Mouse (Mus musculus): Measurements from ENCODE around the gene Insc.
A peak's percentile ranks its signal among the peaks of the same experiment; 100 is the strongest.
"Not testable (repeated sequence)": the region's sequence is repeated elsewhere in the genome, so short reads cannot be mapped to it uniquely, and the experiment has no call there.

Insc gene

DNA sequence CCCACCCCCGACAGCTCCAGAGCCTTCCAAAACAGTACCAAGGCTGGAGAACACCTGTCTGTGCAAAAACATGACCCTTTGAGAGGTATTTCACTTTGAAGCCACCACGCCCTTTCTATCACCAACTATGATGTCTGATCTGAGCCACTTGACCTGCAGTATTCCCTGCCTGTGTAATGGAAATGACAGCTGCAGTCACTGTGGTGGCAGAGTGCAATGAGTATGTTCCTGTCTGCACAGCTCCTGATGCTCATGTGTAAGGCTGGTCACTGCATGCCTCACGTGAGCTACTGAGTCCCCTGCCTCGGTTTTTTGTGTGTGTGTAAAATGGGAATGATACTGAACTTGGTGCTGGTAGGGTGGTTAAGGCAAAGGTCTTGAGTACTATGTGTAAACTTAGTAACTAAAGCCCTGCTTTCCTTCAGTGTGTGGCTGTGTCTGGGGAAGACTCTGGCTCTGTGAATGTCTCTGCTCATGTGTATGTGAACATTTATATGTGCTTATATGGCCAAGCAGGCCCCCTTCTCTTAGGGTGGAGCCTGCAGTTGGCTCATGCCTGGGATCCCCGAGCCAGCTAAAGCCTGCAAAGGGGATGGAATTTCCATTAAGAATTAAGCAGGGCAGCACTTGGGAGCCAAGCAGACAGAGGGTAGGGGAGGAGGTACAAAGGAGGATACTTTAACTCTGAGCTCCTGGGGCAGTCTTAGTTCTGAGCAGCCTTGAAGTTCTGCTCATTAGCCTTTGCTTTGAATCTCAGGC is at the start of gene Insc:
Insc (plus strand) TSS at position 673 of the 759 bp plus-strand sequence.
- DNase-seq: no peak

GRCm38 (mm10) chr7:114700871-114701270 is 42.6 kb upstream of the Insc start:
- DNase-seq: no peak

DNA sequence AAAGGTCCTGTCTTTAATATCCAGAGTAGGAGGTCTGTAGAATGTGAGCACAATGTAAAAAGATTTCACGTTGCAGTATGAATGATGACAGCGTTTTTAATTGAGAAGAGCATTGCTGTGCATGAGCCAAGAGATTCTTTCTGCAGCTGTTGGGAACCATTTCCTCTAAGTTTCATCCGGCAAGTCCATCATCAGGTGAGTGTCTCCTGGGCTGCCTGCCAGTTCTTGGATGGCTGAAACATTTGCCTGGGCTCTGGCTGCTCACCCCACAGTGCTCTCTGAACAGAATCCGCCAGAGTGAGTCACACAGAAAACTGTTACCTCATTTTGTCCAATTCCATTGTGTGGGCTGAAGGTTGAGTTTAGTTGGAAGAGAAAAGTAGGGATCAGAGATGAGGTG is 36.8 kb upstream of the Insc start:
- DNase-seq: no peak

- DNase-seq: no peak
These were observed 36.1 kb upstream of the Insc start for GRCm38 (mm10) chr7:114707398-114707797.

DNA sequence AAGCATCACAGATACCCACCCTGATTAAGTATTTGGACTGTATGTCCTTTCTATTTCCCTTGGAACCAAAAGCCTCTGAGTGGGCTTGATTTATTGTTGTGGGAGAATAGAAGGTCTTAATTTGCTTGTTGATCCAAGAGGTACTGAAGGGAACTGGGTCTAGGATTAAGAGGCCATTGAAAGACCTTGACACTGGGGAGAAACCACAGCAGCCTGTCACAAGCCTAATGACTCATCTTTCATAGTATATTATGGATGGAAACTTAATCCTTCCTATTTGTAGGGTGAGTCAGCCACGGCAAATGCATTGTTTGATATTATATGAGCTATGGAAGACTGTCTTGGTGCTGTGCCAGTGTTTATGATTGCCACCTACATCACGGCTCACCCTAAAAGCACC is 33.1 kb upstream of the Insc start:
- no peak for DNase-seq

DNA sequence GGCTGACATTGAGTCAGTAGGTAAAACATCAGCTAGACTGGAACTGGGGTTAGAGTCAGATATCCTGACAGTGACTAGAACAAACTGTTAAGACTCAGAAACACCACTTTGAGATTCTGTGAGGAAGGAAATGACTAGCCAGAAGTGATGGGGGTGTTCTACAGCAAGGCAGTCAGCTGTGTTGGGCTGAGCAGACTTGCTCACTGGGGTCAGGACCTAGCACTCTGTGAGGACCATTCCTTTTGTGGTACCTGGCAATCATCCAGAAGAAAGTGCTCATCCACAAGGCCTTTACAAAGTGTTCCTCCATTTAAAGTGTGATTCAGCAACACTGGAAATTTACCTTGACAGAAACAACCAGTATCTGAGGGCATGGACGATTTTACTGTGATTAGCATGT is 31.0 kb upstream of the Insc start:
- no peak for DNase-seq

- DNase-seq: no peak
These were observed 25.2 kb upstream of the Insc start, which contains the start of gene Calcb for GRCm38 (mm10) chr7:114718300-114718699. Gene Calcb (plus strand): TSS chr7:114718643.

- peak; percentile 13 for DNase-seq
These were observed 23.9 kb upstream of the Insc start for GRCm38 (mm10) chr7:114719381-114720131.

DNA sequence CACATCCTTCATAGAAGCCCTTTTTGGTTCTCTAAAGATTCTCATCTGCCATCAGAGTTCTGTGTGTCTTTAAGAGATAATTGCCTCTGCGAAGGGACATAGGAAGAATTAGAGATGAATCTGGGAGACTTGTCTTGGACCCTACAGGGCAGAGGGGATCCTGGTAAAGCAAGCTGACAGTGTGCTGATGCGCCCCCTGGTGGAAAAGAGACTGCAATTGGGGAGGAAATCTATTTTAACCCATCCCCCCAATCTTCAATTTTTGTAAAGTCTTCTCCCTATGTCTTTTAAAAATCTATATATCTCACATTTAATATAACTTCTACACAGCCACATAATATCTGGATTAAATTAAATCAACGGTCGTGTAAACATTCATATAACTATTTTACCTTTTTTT is 13.8 kb upstream of the Insc start:
- DNase-seq: not testable (repeated sequence)

DNA sequence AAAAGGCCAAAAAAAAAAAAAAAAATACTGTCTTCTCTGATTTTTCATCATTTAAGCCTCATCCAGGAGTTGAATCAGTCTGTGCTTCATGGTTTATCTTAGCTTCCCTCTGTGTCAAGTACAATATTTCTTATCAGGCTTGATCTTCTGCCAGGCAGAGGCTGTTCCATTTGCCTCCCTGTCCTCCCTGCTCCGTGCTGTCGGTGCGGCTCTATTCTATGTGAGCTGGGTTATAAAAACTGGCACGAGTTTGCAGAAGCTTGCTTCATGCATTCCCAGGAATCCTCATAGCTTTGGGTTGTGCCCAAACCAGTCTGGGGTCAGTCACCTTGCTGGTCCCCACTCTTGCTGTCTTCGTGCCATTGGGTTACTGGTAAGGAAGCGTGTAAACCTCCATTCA is 12.3 kb upstream of the Insc start:
- DNase-seq: no peak

DNA sequence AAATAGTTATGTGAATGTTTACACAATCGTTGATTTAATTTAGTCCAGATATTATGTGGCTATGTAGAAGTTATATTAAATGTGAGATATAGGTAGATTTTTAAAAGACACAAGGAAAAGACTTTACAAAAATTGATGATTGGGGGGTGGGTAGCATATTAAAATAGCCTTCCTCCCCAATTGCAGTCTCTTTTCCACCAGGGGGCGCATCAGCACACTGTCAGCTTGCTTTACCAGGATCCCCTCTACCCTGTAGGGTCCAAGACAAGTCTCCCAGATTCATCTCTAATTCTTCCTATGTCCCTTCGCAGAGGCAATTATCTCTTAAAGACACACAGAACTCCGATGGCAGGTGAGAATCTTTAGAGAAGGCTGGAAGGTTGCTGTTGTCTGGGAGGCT is 11.8 kb upstream of the Insc start:
- not testable (repeated sequence) for DNase-seq

GRCm38 (mm10) chr7:114736256-114736655 is 7.2 kb upstream of the Insc start:
- no peak for DNase-seq

- no peak for DNase-seq
These were observed 5.3 kb upstream of the Insc start for GRCm38 (mm10) chr7:114738166-114738565.

GRCm38 (mm10) chr7:114740360-114741165 is 2.9 kb upstream of the Insc start:
- DNase-seq: no peak

DNA sequence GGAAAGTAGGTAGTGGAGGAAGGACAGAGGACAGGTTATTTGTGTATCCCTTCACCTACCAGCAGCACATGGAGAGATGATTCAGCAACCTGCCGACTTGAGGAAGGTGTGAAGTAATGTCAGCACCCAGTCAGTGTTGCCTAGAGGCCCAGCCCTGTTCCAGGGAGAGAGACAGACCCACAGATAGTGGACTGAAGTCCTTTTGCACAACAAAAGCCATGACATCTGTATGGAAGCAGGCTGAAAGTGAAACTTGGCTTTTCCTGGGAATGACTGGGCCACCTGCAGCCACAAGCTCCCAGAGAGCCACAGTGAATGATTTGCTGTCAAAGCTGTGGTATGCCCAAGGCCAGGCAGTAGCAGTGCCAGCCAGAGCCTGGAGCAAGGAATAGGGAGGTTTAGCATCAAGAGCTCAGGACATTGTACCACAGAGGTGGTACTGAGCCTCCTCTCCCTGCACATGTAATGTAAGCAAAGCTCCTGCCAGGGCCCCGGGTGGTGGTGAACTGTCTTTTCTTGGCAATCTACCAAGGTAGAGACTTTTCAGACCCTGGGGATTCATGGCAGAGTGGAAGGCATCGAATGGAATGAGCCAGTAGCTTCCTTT is 1.2 kb downstream of the Insc start:
- no peak for DNase-seq

- peak; percentile 4 for DNase-seq
These were observed 2.2 kb downstream of the Insc start for GRCm38 (mm10) chr7:114745481-114746271.

DNA sequence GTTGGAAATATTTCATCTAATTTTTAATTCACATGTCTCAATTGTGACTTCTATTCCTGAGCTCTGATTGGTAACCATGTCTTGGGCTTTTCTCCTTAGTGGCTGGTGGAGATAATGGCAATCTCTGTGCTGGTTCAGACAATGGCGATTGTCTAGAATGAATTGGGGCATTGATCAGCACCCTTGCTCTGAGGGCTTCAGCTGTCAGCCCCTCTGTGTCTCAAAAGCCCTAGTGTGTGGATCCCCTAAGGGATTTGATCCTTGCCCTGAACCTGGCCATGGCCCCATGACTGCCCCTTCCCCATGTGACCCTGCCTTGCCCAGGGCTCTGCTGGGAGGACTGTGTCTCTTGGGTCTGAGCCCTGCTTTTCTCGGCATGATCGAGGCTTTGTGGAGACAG is 4.1 kb downstream of the Insc start:
- DNase-seq: no peak

DNA sequence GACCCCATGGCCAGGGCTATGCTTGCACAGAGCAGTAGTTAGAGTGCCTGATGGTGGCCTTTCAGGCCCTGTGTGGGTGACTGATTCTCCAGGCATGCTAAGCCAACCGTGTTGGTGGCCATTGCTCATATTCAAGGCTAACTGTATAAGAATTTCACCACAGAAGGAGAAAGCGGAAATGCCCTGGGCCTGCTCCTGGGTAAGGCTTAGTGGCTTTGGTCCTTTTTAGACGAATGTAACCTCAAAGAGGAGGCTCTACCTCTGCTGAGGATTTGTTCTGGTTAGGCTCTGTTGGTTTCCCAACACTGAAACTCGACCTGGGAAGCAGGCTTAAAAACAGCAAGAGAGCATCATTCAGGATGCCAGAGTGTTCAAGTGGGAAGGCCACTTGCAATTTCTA is 4.7 kb downstream of the Insc start:
- DNase-seq: no peak

DNA sequence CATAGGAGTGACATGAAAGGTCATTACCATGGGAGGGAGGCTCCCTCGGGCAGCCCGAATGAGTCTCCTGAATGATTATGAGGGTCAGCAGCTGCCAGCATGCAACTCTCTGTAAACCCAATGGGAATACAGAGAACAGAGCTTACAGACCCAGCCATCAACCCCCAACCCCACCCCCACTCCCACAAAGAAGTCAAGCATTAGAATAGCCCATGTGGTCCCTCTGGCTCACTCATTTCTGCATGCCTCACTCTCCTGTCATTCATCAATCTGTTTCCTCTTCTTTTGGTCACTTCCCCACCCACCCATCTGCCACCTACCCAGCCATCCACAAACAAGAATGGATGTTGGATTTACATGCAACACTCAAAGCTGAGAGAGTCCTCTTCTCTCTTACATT is 10.0 kb downstream of the Insc start:
- DNase-seq: no peak

DNA sequence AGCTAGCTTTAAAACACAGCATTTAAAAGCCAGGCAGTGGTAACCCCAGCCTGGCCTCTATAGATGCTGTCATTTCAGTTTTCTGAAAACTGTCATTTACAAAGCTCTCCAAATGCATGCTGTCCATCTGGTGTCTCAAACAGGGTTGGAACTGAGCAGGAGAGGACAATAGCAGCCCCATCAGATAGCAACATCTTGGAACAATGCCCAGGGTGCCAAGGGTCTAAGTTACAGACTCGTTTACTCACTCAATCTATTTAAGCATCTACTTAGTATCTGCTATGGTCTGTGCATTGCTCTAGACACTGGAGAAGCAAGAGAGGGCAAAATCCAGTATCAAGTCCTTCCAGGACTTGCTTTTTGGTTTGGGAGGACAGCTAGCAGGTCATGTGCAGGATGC is 10.7 kb downstream of the Insc start:
- DNase-seq: no peak

- no peak for DNase-seq
These were observed 11.1 kb downstream of the Insc start for GRCm38 (mm10) chr7:114754626-114755025.

DNA sequence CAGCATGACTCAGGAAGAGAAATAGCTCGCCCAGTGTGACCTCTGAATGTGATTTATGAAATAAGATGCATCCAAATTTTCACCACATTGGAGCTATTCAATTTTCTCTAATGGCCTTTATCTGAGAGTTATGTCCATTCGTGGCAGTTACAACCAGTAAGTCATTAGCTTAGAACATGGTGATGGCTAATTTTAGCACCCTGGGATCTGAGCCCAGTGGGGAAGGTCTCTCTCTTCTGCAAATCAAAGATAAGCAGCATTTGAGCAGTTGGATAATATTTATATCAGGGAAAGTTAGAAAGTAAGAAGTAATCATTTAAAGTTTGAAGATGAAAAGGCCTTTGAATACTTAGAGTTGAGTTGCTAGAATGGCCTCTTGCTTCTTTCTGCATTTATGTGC is 19.2 kb downstream of the Insc start:
- no peak for DNase-seq
